Mouse (Mus musculus) intestine, postnatal 0 days (tissue): ENCODE measurements around the gene Azin2. TPM values are rescaled to one million over a fixed set of nuclear protein-coding genes. Genes with fewer than 3 reads are reported as not detected.
A peak's percentile ranks its signal among the peaks of the same experiment; 100 is the strongest.

Experiments used
- ATAC-seq: fragments of 200-750 bp; cut with Nextera tagmentation; 2 replicates; pipeline ENCODE4 v1.8.0; 2017; ENCODE audit warnings: mild to moderate bottlenecking, moderate TSS enrichment, moderate library complexity
- H3K27ac ChIP-seq: fragments of 300-500 bp; sonication (generic); 2 replicates; pipeline ENCODE4 v1.5.1; 2014; ENCODE audit warnings: mild to moderate bottlenecking, low read depth, low read length, moderate library complexity
- H3K27me3 ChIP-seq: fragments of 300-500 bp; sonication (generic); replicated peaks from 2 replicates; pipeline ENCODE4 v1.6.1; 2014; ENCODE audit warnings: low read length, mixed read lengths; ENCODE audit not compliant: control insufficient read depth, insufficient read depth
- H3K36me3 ChIP-seq: fragments of 300-500 bp; sonication (generic); 2 replicates; pipeline ENCODE4 v1.6.1; 2014; ENCODE audit warnings: mild to moderate bottlenecking, moderate library complexity; ENCODE audit not compliant: control insufficient read depth, insufficient read depth
- H3K4me1 ChIP-seq: fragments of 300-500 bp; sonication (generic); replicated peaks from 2 replicates; pipeline ENCODE4 v1.6.1; 2014; ENCODE audit warnings: antibody characterized with exemption, low read length, mixed read lengths; ENCODE audit not compliant: control insufficient read depth, insufficient read depth
- H3K4me2 ChIP-seq: fragments of 300-500 bp; sonication (generic); replicated peaks from 2 replicates; pipeline ENCODE4 v1.6.1; 2014; ENCODE audit warnings: low read depth, mild to moderate bottlenecking, moderate library complexity
- H3K4me3 ChIP-seq: fragments of 300-500 bp; sonication (generic); 2 replicates; pipeline ENCODE4 v1.5.1; 2014; ENCODE audit warnings: low read depth, low read length
- H3K9ac ChIP-seq: fragments of 300-500 bp; sonication (generic); 2 replicates; pipeline ENCODE4 v1.6.1; 2014; ENCODE audit warnings: mild to moderate bottlenecking, low read depth, low read length
- H3K9me3 ChIP-seq: fragments of 300-500 bp; sonication (generic); 2 replicates; pipeline ENCODE4 v1.6.1; 2016; ENCODE audit warnings: mixed run types; ENCODE audit not compliant: control insufficient read depth
- CTCF ChIP-seq: sonication (generic); IDR thresholded peaks from 2 replicates; pipeline ENCODE4 v1.5.1; 2016; ENCODE audit warnings: low read depth, mild to moderate bottlenecking, control low read depth, antibody characterized with exemption, moderate library complexity
- WGBS: fragments of 180-500 bp; shearing (Covaris S2); extraction: QIAGEN DNeasy Blood & Tissue Kit; methylation state at CpG from one replicate; pipeline ENCODE4 v1.1.7; 2014; 5-methylcytosine and 5-hydroxymethylcytosine counted together
- polyA plus RNA-seq: library from polyadenylated mRNA; unstranded; fragments of >200 nt; fragmentation: Nextera tagmentation; extraction: Ambion mirVana; gene quantifications from 2 replicates; pipeline ENCODE4 v1.2.1, GENCODE M21; 2015

The Azin2 gene
- polyA plus RNA-seq, 1 experiment from 2014 or later, result 13.1 TPM

GRCm38 (mm10) chr4:128909378-128909831 lies 52.8 kb downstream of the Azin2 start:
- Histone ChIP-seq H3K4me3 (no peak overlapping the region), H3K9me3 (no peaks in the 10 kb centered on the region), H3K27ac (no peak overlapping the region), H3K4me1 (no peaks in the 10 kb centered on the region), H3K27me3 (no peaks in the 10 kb centered on the region), H3K9ac (no peak overlapping the region), H3K36me3 (no peaks in the 10 kb centered on the region), H3K4me2 (no peak overlapping the region)
- no peak for ATAC-seq
- TF ChIP-seq CTCF, result no peak
- 89% methylated on average over 14 of the region's 14 CpGs for WGBS

DNA sequence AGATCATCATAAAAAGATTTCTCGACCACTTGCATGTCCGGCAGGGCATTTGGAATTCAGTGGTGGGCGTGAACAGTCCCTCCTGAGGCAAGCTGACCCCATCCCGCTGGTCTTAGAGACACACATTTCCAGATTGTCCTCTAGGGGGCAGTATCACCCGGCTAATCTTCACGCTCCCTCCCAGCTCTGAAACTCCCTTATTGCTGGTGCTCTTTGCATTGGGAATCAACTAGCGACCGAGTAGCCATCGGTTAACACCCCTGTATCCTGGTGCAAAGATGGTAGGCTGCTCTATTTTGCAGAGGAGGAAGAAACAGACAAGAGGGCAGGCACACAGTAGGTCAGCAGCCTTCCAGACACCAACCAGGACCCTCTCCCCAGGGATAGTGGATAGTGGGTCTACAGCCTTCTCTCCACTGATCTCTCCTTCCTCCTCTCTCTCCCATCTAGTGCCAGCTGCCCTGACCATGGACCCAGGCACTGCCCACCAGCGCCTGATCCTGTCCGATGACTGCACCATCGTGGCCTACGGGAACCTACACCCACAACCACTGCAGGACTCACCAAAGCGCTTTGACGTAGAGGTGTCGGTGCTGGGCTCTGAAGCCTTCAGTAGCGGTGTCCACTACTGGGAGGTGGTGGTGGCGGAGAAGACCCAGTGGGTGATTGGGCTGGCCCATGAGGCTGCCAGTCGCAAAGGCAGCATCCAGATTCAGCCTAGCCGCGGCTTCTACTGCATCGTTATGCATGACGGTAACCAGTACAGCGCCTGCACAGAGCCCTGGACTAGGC lies 53.5 kb downstream of the Azin2 start:
- no peaks in the 10 kb centered on the region for H3K4me1 ChIP-seq
- no peak overlapping the region for H3K4me3 ChIP-seq
- 62% methylated on average over 24 of the region's 24 CpGs for WGBS
- H3K9ac ChIP-seq, result no peak overlapping the region
- TF ChIP-seq CTCF, result peak; percentile 88
- H3K27ac ChIP-seq, result no peak overlapping the region
- H3K9me3 ChIP-seq, result no peaks in the 10 kb centered on the region
- no peaks in the 10 kb centered on the region for H3K36me3 ChIP-seq
- no peaks in the 10 kb centered on the region for H3K27me3 ChIP-seq
- ATAC-seq, result no peak
- H3K4me2 ChIP-seq, result no peak overlapping the region

DNA sequence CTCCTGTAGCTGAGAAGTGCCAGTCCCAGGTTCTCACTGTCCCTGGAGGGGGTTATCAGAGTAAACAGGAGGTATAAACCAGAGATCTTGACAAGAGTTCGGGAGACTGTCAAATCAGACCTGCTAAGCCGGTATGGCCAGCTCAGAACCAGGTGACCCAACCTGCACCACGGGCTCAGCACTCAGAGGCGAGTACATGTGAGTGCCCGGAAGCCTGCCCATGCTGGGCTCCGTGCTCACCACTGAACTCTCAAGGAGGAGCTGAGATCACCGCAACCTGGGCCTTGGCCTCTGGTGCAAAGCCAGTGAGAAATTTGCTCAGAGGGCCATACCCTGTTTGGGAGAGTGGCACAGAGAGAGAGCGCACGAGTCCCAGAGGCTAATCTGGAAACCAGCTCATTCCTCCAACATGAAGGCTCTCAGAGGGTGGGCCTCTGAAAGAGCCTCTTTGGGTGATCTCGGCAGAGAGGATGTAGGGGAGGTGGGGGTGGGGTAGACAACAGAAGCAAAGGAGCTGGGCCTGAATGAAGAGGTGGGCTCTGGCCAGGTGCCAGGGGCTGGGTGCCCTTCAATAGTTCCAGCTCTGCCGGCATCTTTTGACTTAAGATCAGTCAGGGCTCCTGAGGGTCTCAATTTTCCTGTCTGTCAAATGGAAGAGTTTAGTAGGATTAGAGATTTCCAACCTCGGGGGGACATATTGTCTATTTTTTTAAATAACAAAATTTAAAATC lies 54.8 kb downstream of the Azin2 start:
- 58% methylated on average over 12 of the region's 12 CpGs for WGBS
- no peaks in the 10 kb centered on the region for H3K27me3 ChIP-seq
- no peak overlapping the region for H3K27ac ChIP-seq
- no peak overlapping the region for H3K4me3 ChIP-seq
- no peaks in the 10 kb centered on the region for H3K9me3 ChIP-seq
- no peak overlapping the region for H3K4me2 ChIP-seq
- no peak overlapping the region for H3K9ac ChIP-seq
- H3K36me3 ChIP-seq, result no peaks in the 10 kb centered on the region
- H3K4me1 ChIP-seq, result no peaks in the 10 kb centered on the region
- ATAC-seq, result no peak
- TF ChIP-seq CTCF, result no peak

DNA sequence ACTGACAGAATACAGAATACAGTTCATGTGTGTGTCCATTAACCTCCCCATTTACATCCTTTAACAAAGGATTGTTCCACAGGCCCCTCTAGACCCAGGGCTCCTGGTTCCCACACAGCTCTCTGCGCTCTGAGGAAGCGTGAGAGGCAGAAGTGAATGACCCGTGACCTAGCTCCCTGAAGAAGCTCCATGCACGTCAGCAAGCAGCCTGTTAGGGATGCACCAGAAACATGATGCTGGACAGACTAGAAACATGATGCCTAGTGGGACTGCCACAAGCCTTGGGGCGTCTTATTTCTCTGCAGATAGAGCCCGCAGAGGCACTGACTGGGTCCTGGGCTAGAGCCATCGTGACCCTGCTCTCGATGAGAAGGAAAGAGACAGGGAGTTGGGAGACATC lies 55.5 kb downstream of the Azin2 start:
- Histone ChIP-seq H3K4me3 (no peak overlapping the region), H3K4me1 (no peaks in the 10 kb centered on the region), H3K27ac (no peak overlapping the region), H3K9me3 (no peaks in the 10 kb centered on the region), H3K9ac (no peak overlapping the region), H3K27me3 (no peaks in the 10 kb centered on the region), H3K36me3 (no peaks in the 10 kb centered on the region), H3K4me2 (no peak overlapping the region)
- 76% methylated on average over 8 of the region's 8 CpGs for WGBS
- TF ChIP-seq CTCF, result no peak
- ATAC-seq, result no peak

DNA sequence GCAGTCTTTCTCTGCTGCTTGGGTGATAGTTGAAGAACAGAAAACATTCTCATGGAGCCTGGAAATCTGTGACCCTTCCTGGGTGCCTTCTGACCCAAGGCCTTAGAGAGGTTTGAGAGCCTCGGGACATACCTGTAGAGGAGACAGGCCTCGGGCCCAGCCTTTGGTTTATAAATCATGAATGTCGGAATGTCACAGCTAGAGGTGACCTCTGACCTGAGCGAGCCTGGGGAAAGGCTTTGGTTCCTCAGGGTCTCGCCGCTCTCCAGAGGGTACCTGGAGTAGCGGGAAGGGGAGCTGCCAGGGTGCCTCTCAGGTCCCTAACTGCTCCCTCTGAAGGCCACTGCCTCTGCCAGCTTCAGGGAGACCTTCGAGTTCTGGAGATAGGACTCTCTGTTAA lies 57.0 kb downstream of the Azin2 start:
- 41% methylated on average over 8 of the region's 8 CpGs for WGBS
- no peak overlapping the region for H3K27ac ChIP-seq
- ATAC-seq, result no peak
- no peak for TF ChIP-seq CTCF
- H3K9ac ChIP-seq, result no peak overlapping the region
- no peaks in the 10 kb centered on the region for H3K36me3 ChIP-seq
- H3K4me3 ChIP-seq, result no peak overlapping the region
- no peak overlapping the region for H3K4me2 ChIP-seq
- H3K9me3 ChIP-seq, result no peaks in the 10 kb centered on the region
- H3K27me3 ChIP-seq, result no peaks in the 10 kb centered on the region
- no peaks in the 10 kb centered on the region for H3K4me1 ChIP-seq

GRCm38 (mm10) chr4:128904035-128904800 lies 58.0 kb downstream of the Azin2 start:
- Histone ChIP-seq H3K9ac (no peak overlapping the region), H3K4me1 (no peaks in the 10 kb centered on the region), H3K36me3 (no peaks in the 10 kb centered on the region), H3K4me3 (no peak overlapping the region), H3K9me3 (no peaks in the 10 kb centered on the region), H3K4me2 (no peak overlapping the region), H3K27me3 (no peaks in the 10 kb centered on the region), H3K27ac (no peak overlapping the region)
- WGBS, result 72% methylated on average over 8 of the region's 8 CpGs
- TF ChIP-seq CTCF, result no peak
- ATAC-seq, result no peak
